11 mouse cellular contexts compared by ENCODE assay signal in the genomic region with DNA sequence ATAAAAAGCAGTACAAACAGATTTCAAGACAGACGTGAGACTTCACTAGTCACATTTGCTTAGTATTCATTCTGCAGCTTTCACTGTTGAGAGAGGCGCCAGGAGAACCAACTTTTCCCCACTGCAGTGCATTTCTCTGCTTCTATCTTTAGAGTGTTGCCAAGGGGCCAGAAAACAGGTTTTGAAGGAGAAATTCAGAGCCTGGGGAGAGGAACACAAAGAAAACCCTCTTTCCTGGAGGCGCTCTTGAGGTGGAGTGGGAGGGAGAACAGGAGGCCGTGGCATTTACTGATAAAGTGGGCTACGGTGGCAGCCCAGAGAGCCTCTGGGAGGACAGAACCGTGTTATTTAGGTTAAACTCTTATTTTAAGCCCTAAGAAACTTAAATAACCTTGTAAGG. TPM values are rescaled to one million over a fixed set of nuclear protein-coding genes. Genes with fewer than 3 reads are reported as not detected.
DNase-seq lines count a peak whose midpoint lies in the region; ATAC-seq and TF ChIP-seq lines count a peak whose summit lies in the region.
"Had no signal": no experiment of that assay in that cellular context is flagged by ENCODE, and none has a peak within 500 bp of the region (broad histone marks: within the 10 kb centered on the region; RNA-seq: fewer than 3 reads in every experiment).

No protein-coding gene starts in this region.

- TF ChIP-seq CTCF in lung, embryonic 14.5 days (IDR thresholded peaks at IDR 0.05; ENCODE audit: low read depth) = no peak

- no peak overlapping the region for H3K4me2 ChIP-seq in heart, embryonic 16.5 days (ENCODE audit: low read depth, low read length)
- H3K4me2 ChIP-seq in lung, embryonic 14.5 days = no peak overlapping the region
- no peak overlapping the region for H3K4me2 ChIP-seq in hindbrain, embryonic 16.5 days (ENCODE audit: low read length)

- WGBS in heart, embryonic 16.5 days = 46% methylated on average over 6 of the region's 6 CpGs
- 59% methylated on average over 6 of the region's 6 CpGs for WGBS in lung, embryonic 14.5 days
- 71% methylated on average over 6 of the region's 6 CpGs for WGBS in hindbrain, embryonic 16.5 days

- H3K4me1 ChIP-seq in heart, embryonic 16.5 days (ENCODE audit: control insufficient read depth, insufficient read depth, low read length) = peaks cover 32% of the 10 kb centered on the region
- H3K4me1 ChIP-seq in lung, embryonic 14.5 days (ENCODE audit: insufficient read depth) = no peaks in the 10 kb centered on the region
- no peaks in the 10 kb centered on the region; the same call in 1 of the 2 replicates for H3K4me1 ChIP-seq in hindbrain, embryonic 16.5 days (ENCODE audit: control insufficient read depth, insufficient read depth, low read depth, low read length)
- H3K4me1 ChIP-seq: limb, embryonic 10.5 days had no signal

- ATAC-seq in heart, embryonic 16.5 days (replicated peaks; ENCODE audit: extremely low read depth, insufficient read depth, low FRiP score) = no peak
- ATAC-seq in lung, embryonic 14.5 days (ENCODE audit: insufficient read depth) = no peak
- no peak for ATAC-seq in hindbrain, embryonic 16.5 days
- peak; percentile 73 for ATAC-seq in megakaryocyte-erythroid progenitor cell, adult 5-6 weeks (replicated peaks; ENCODE audit: low FRiP score, low TSS enrichment, poor library complexity, severe bottlenecking)

- peak overlapping the region; percentile 72 for H3K27ac ChIP-seq in heart, embryonic 16.5 days (ENCODE audit: low read length)
- H3K27ac ChIP-seq in lung, embryonic 14.5 days (ENCODE audit: low read depth) = peak overlapping the region; percentile 65
- H3K27ac ChIP-seq in hindbrain, embryonic 16.5 days (ENCODE audit: low read depth, low read length) = peak overlapping the region; percentile 49; the same call in 1 of the 2 replicates
- H3K27ac ChIP-seq: forebrain, embryonic 10.5 days; limb, embryonic 10.5 days; macrophage had no signal

- no peaks in the 10 kb centered on the region for H3K27me3 ChIP-seq in heart, embryonic 16.5 days (ENCODE audit: control insufficient read depth, insufficient read depth, low read length)
- H3K27me3 ChIP-seq in lung, embryonic 14.5 days (ENCODE audit: insufficient read depth, low read length) = no peaks in the 10 kb centered on the region
- no peaks in the 10 kb centered on the region for H3K27me3 ChIP-seq in hindbrain, embryonic 16.5 days (replicated peaks; ENCODE audit: control insufficient read depth, insufficient read depth, low read length)

- peak overlapping the region; percentile 33; the same call in 1 of the 2 replicates for H3K9ac ChIP-seq in heart, embryonic 16.5 days (ENCODE audit: low read length)
- H3K9ac ChIP-seq in lung, embryonic 14.5 days = no peak overlapping the region
- H3K9ac ChIP-seq in hindbrain, embryonic 16.5 days (ENCODE audit: low read depth, low read length) = no peak overlapping the region

- DNase-seq in heart, adult 9 months (ENCODE audit: low spot score in 2 of 2) = no peak
- DNase-seq in lung, embryonic 14.5 days = peak; percentile 59
- DNase-seq in lung, postnatal 25 days (ENCODE audit: low spot score) = no peak
- no peak for DNase-seq in adrenal gland, adult (ENCODE audit: inconsistent age in 2 of 2, low spot score in 1 of 2)
- DNase-seq: cerebellum, adult 9-10 months had no signal

- H3K36me3 ChIP-seq in heart, embryonic 16.5 days (ENCODE audit: control insufficient read depth, insufficient read depth) = no peaks in the 10 kb centered on the region
- H3K36me3 ChIP-seq in lung, embryonic 14.5 days (ENCODE audit: insufficient read depth) = peaks cover 17% of the 10 kb centered on the region; the same call in 1 of the 2 replicates
- peaks cover 3% of the 10 kb centered on the region; the same call in 1 of the 2 replicates for H3K36me3 ChIP-seq in hindbrain, embryonic 16.5 days (ENCODE audit: control insufficient read depth, insufficient read depth, low read length)

- no peak overlapping the region for H3K4me3 ChIP-seq in heart, embryonic 16.5 days (ENCODE audit: low read length)
- no peak overlapping the region for H3K4me3 ChIP-seq in lung, embryonic 14.5 days (ENCODE audit: low read depth, low read length)
- no peak overlapping the region for H3K4me3 ChIP-seq in hindbrain, embryonic 16.5 days (ENCODE audit: low read length)
- H3K4me3 ChIP-seq: forebrain, embryonic 10.5 days; limb, embryonic 10.5 days had no signal

- H3K9me3 ChIP-seq in heart, embryonic 16.5 days (replicated peaks; ENCODE audit: control insufficient read depth, low read length) = no peaks in the 10 kb centered on the region
- H3K9me3 ChIP-seq in lung, embryonic 14.5 days (ENCODE audit: low read depth, low read length) = no peaks in the 10 kb centered on the region
- H3K9me3 ChIP-seq in hindbrain, embryonic 16.5 days (ENCODE audit: control insufficient read depth, low read length) = no peaks in the 10 kb centered on the region
- H3K9me3 ChIP-seq: forebrain, embryonic 10.5 days; limb, embryonic 10.5 days had no signal

RNA-seq across cellular contexts. Expression of a gene that starts 33.3 kb away (rescaled TPM):
- not detected in 2 replicates for polyA plus RNA-seq in heart, embryonic 16.5 days (2015; fragmentation: Nextera tagmentation; extraction: Ambion mirVana)
- not detected in 2 replicates for polyA plus RNA-seq in lung, embryonic 14.5 days (2014; fragmentation: Nextera tagmentation; extraction: Ambion mirVana)
- 0.11 and 0.21 TPM in 2 replicates for polyA plus RNA-seq in hindbrain, embryonic 16.5 days (2015; fragmentation: Nextera tagmentation; extraction: Ambion mirVana)
- total RNA-seq in megakaryocyte-erythroid progenitor cell, adult 5-6 weeks (2014; fragmentation: Nextera tagmentation) = 0.12 and 1.8 TPM in 2 replicates
- not detected in 2 replicates for total RNA-seq in megakaryocyte-erythroid progenitor cell, adult 5-6 weeks (2017)
- polyA plus RNA-seq: forebrain, embryonic 10.5 days; limb, embryonic 10.5 days; macrophage had no signal
